Mouse (Mus musculus) embryonic fibroblast, embryonic 13.5 days (primary cell): ENCODE data around the gene Stil.

Experiments used
- CTCF ChIP-seq: IDR thresholded peaks from 2 replicates; pipeline ENCODE4 v1.5.1; 2011; ENCODE audit warnings: mild to moderate bottlenecking, control low read depth, low read length, moderate library complexity, borderline replicate concordance; ENCODE audit not compliant: insufficient read depth
- POLR2A ChIP-seq: IDR thresholded peaks from 2 replicates; pipeline ENCODE4 v1.6.1; 2011; ENCODE audit warnings: low read depth, mild to moderate bottlenecking, control low read depth, low read length, moderate library complexity

- TF ChIP-seq POLR2A, result no peak
- no peak for TF ChIP-seq CTCF
Measured at GRCm38 (mm10) chr4:115078892-115079820, 79.2 kb downstream of the Stil start.
